Mouse (Mus musculus): Measurements from ENCODE around the gene Krt222. TPM values are rescaled to one million over a fixed set of nuclear protein-coding genes. Genes with fewer than 3 reads are reported as not detected.

Krt222 gene
- 10 to 100 TPM; 27.7 to 30.0 TPM for total RNA-seq (2021)
- long read RNA-seq, experiment 1, transcript Krt222-201 (6 exons, 2,042 nt): minor isoform, 7 of 48 reads
- long read RNA-seq, experiment 1, transcript Krt222-202 (6 exons, 3,072 nt): major isoform, 29 of 48 reads
- long read RNA-seq, experiment 1, partial matches to known transcripts: 0 of 48 reads
- long read RNA-seq, experiment 1, other reads (novel, unspliced or antisense): 12 of 48 reads
- long read RNA-seq, experiment 2, transcript Krt222-202 (6 exons, 3,072 nt): major isoform, 31 of 43 reads
- long read RNA-seq, experiment 2, transcript Krt222-201 (6 exons, 2,042 nt): minor isoform, 6 of 43 reads
- long read RNA-seq, experiment 2, partial matches to known transcripts: 0 of 43 reads
- long read RNA-seq, experiment 2, other reads (novel, unspliced or antisense): 5 of 43 reads

DNA sequence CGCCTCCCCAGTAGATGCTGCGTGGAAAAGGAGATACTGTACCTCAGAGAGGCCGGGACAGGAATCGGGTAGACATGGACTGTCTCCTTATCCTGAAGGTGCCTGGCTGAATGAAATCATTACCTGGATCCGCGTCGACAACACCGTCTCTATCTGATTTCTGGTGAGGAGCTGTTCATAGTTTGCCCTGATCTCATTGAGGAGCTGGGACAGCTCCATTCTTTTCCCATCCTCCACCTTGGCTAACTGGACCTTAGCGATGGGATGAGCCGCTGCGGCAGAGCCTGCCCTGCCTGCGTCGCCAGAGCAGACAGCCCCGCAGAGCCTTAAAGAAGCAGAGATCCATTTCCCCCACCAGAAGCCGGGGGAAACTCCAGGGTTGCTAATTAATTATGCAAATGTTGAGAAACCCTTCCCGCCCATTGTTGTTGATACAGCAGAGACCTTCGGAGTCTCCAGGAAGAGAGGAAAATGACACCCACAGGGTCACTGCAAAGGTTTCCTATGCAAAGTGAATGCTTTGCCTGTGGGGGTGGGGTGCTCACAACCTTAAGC is at the start of gene Krt222:
TSS of gene Krt222 (minus strand) at position 266 of the 555 bp plus-strand sequence.
- peak; percentile 38 to 54 for DNase-seq (ENCODE audit: low spot score in 2 of 2)
- intact Hi-C loops (cut with DNase I): no loop called here

DNA sequence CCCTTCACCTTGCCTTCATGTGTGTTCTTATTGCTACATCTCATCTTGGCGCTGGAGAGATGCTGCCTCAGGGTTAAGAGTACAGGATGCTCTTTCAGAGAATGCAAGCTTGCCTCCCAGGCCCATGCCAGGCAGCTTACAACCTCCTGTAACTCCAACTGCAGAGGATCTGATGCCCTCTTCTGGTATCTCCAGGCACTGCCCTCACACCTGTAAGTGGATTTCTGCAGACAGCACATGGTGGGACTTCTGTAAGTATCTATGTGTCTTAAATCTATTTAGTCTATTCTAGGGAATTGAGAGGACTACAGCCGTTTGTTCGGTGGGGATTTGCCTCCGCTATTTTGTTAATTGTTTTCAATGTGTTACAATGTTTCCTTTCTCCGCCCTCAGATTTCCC is 49.0 kb upstream of the Krt222 start:
- intact Hi-C loops (cut with DNase I): loop anchor here (5.0 kb wide), 3 partner anchors 46 to 106 kb away; no protein-coding TSS in a partner anchor
- peak; percentile 46 to 55 for DNase-seq (ENCODE audit: low spot score in 2 of 2)

DNA sequence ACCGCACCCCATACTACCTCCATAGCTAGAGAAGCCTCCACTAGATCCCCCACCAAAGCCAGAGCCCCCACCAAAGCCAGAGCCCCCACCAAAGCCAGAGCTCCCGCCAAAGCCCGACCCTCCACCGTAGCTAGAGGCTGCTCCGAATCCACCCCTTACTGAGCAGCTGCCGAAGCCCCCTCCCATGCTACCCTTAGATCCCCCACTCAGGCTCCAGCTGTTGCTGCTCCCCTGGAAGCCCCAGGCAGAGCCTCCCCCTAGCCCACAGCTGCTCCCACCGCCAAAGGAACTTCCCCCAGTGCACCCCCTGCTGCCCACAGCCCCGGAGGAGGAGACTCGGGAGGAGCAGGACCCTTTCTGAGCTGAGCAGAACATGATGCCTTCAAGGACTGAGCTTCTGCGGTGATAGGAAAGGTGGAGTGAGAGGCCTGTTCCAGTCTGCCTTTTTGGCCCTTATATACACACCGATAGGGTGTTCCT is 41.0 kb upstream of the Krt222 start, which contains the start of gene Krt24:
TSS of gene Krt24 (minus strand) at position 430 of the 480 bp plus-strand sequence.
- no peak for DNase-seq (ENCODE audit: low spot score in 2 of 2)
- intact Hi-C loops (cut with DNase I): no loop called here

DNA sequence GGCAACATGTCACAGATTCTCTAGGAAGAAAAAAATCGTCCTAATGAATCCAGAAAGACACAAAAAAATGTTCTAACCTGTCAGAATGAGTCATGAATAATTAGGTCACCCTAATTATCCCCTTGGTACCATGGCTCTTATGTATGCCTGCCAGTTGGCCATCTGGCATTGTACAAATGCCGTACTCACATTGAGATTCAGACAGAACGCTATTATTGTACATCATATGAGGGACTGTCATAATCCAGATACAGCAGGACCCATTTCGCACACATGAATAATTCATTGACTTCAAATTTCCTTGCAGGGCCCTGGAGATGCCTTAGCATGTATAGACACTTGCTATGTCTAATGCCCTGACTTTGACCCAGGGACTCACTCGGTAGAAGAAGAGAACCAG is 40.1 kb upstream of the Krt222 start:
- no peak for DNase-seq (ENCODE audit: low spot score in 2 of 2)
- intact Hi-C loops (cut with DNase I): no loop called here

DNA sequence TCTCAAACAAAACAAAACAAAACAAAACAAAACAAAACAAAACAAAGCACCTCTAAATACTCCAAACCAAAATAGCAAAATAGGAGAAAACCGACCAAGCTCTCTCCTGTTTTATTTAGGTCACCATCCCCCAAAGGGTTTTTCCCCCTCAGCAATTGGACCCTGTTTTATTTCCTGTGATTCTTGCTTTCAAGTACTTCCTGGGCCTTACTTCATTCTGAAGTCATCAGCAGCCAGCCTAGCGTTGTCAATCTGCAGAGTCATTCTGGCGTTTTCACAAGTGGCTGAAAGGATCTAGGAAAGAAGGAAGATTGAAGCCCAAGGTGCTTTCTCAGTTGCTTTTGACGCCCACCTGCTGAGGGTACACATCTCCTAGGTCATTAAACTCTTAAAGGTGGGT is 39.4 kb upstream of the Krt222 start:
- intact Hi-C loops (cut with DNase I): no loop called here
- no peak for DNase-seq (ENCODE audit: low spot score in 2 of 2)

DNA sequence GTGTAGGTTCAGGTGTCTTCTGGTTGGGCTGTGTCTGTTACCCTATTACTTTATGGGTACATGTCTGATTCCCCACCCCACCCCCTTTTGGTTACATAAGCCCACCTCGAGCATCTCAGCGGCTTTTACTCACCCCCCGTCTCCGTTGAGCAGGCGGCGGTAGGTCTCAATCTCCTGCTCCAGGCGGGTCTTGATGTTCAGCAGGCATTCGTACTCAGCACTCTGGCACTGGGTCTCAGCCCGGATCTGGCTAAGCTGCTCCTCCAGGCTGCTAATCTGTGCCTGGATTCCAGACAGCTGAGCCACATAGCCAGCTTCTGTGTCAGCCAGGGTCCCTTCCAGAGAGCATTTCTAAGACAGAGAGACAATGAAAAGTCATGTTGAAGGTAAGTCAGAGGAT is 37.2 kb upstream of the Krt222 start:
- intact Hi-C loops (cut with DNase I): no loop called here
- no peak for DNase-seq (ENCODE audit: low spot score in 2 of 2)

DNA sequence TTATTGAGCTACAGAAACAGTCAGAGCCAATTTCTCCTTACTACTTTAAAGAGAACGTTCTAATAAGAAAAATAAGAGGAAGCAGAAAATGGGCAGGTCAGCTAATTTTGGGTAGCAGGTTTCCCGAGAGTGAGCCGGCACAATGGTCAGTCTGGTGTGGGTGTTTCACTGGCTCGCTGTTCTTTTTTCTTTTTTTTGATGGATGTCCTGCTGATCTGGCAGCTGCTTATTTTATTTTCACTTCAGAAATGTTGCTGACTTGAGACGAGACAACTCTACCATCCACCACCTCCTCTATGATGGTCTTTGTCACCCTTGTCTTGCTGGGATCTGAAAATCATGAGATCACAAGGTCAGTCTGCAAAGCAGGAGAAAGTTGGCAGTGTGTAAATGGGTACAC is 36.1 kb upstream of the Krt222 start:
- no peak for DNase-seq (ENCODE audit: low spot score in 2 of 2)
- intact Hi-C loops (cut with DNase I): no loop called here

DNA sequence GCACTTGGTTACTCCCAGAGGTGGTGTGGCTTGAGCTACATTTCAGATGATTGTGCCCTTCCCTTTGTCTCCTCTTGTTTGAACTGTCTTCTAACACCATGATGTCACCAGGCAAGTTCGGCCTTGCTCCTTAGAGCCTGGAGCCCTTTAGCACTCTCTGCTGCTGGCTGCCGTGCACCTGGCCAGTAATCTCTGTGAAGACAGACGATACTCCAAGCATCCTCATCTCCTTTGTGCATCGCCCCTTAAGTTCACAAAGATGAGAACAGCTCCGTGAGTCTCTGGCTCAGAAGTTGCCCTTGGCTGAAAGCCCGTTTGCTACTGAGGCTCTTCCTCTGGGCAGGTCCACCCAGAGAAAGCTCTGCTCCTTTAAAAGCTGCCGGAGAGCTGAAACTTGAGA is 32.9 kb upstream of the Krt222 start:
- no peak for DNase-seq (ENCODE audit: low spot score in 2 of 2)
- intact Hi-C loops (cut with DNase I): no loop called here

DNA sequence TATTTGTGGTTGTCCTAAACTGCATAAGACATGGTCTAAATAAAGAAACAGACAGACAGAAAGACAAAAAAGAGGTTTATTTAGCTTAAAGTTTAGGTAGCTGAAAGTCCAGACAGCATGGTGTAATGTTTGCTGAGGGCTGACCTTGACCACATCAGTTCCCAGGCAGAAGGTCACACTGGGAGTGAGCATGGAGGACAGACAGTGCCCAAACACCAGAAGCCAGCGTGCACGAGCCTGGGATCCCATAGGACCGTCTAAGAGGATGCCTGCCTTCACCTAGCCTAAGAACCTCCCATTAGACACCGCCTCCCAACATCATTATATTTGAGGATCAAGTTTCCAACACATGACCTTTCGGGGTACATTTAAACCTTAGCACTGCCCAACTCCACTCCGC is 31.7 kb upstream of the Krt222 start:
- no peak for DNase-seq (ENCODE audit: low spot score in 2 of 2)
- intact Hi-C loops (cut with DNase I): no loop called here

DNA sequence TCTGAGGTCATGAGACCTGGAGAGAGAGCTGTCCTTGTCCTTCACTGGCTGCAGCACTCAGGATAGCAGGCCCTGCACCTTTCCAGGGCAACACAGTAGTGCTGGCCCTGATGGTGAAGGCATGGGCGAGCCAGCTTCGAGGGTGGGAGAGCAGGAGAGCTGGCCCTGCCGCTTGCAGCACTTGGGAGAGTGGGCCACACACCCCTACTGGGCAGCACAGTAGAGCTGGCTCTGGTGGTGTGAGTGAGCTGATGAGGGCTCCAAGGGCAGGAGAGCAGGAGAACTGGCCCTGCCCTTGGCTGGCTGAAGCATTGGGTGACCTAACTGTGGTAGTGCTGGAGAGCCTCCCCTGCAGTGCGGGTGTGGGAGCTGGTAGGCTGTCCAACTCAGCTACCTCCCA is 28.8 kb upstream of the Krt222 start:
- no peak for DNase-seq (ENCODE audit: low spot score in 2 of 2)
- intact Hi-C loops (cut with DNase I): no loop called here

DNA sequence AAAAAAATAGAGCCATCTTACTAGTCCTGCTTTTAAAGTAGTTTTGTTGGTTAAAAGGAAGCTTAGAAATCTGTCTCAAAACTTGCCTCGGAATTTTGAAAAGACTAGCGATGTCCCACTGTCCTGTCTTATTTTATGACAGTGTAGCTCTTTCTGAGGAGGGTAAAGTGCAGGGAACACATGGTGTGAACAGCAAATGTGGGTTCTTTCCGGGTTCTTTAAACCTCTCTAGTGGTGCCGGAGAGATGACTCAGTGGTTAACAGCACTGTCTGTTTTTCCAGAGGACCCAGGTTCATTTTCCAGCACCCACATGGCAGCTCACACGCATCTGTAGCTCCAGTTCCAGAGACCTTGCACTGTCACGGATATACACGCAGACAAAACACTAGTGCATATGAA is 25.3 kb upstream of the Krt222 start:
- intact Hi-C loops (cut with DNase I): no loop called here
- DNase-seq (ENCODE audit: low spot score in 2 of 2): no peak

DNA sequence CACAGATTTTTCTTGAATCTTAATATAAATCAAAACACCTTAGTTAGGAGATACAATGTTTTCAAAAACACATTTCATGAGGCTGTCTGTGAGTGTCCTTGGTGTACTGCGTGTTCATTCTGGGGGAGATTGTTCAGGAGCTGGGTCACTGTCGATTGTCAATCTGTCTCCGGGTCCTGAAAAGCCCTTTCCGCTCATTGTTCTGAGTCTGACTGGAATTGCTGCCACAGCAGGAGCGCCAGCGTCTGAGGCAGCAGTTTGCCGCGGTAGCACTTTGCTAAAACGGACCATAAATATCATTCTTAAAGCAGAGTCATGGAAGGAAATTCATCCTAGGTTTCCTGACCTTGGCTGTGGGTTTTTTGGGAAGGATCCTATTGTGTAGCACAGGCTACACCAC is 21.9 kb upstream of the Krt222 start:
- DNase-seq (ENCODE audit: low spot score in 2 of 2): no peak
- intact Hi-C loops (cut with DNase I): no loop called here

DNA sequence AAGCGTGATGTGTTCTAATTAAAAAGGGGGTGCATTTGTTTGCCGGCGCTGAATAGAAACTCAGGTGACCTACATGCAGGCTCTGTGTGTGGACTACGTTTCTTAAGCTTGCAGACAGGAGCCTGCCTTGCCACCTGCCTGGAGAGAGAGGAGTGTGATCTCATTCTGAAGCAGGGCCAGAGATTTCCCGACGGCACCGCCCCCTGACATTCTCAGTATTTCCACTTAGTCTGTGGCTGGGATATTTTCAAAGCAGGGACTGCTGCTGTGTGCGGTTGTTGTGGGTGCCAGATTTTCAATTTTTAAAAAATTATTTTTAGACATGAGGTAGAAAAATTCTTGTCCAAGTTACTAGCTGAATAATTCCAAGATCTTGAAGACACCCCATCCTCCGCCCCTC is 21.3 kb upstream of the Krt222 start:
- intact Hi-C loops (cut with DNase I): no loop called here

DNA sequence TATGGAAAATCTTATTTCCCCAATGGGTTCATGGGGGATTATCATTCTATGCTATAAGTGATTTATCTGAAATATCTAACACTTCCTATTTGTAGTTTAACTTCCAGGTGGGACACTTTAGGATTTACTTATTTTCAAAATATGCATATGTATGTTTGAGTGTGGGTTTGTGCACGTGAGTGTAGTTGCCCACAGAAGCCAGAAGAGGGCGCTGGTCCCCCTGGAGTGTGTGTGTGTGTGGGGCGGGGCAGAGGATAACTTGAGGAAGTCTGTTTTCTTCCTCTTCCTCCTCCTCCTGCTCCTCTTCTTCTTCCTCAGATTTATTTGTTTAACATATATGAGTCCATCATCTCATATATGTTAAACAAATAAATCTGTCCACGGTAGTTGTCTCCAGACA is 12.3 kb upstream of the Krt222 start:
- intact Hi-C loops (cut with DNase I): no loop called here

More for the DNA sequence above, 21.3 kb upstream of the Krt222 start:
- peak; percentile 69 to 87 for DNase-seq (ENCODE audit: low spot score in 2 of 2)

DNA sequence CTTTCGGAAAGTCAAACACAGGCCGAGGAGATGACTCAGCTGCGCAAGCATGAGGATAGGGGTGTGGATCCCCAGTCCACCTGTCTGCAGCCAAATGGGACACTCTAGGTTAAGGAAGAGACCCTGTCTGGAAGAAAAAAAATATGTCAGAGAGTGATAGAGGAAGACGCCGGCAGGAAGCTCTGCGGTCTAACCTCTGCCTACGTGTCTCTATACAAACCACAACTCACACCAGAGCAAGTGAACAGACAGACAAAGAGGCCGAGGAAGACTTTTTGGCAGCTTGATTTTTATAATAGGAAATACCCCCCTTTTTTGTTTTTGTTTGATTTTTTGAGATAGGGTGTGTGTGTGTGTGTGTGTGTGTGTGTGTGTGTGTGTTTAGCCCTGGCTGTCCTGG is 11.4 kb upstream of the Krt222 start:
- intact Hi-C loops (cut with DNase I): no loop called here
- no peak for DNase-seq (ENCODE audit: low spot score in 2 of 2)

More for the DNA sequence above, 12.3 kb upstream of the Krt222 start:
- no peak for DNase-seq (ENCODE audit: low spot score in 2 of 2)

DNA sequence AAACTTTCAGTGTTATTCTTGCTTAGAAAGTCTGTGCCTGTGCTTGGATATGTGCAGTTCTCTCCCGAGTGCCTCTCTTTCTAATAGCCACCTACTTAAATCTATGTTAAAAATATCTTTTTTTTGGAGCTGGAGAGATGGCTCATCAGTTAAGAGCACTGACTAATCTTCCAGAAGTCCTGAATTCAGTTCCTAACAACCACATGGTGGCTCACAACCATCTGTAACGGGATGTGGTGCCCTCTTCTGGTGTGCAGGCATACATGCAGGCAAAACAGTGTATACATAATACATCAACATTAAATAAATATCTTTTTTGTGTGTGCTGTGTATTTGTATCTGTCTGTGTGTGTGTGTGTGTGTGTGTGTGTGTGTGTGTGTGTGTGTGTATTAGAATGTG is 10.0 kb upstream of the Krt222 start:
- intact Hi-C loops (cut with DNase I): no loop called here

DNA sequence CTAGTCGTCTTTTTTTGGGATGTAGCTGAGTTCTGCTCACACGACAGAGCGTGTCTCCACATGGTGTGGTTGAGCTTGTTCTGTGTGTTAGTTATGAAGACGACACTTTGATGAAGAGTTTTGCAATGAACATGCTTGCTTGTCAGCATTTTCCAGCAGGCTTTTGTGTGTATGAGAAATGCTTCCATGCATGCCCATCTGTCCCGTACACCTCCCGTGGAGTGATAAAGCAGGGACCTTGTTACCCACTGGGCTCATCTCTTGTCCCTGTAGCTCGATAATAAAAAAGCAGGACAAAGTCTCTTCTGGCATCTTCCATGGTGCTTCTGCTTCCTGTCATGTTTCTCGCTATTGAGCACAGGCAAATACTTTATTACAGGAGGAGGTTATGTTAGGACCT is 8.8 kb upstream of the Krt222 start:
- intact Hi-C loops (cut with DNase I): no loop called here
- no peak for DNase-seq (ENCODE audit: low spot score in 2 of 2)

More for the DNA sequence above, 10.0 kb upstream of the Krt222 start:
- DNase-seq (ENCODE audit: low spot score in 2 of 2): no peak

DNA sequence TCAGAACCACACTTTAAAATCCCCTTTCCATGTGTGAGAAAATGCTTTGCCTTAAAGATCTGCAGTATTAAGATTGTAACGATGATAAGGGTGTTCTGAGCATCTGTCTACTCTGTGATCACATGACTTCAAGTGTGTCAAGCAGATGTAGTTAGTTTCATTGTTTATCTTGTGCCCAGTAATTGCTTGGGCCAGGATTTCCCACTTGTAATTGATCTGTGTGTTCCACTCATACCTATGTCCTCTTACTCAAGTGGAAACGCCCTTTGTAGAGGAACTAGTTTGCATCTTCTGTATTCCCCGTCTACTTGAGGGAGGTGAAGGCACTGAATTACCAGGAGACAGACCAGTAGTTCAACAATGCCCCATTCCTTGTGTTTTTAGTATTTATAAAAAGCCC is 6.8 kb upstream of the Krt222 start:
- intact Hi-C loops (cut with DNase I): no loop called here

DNA sequence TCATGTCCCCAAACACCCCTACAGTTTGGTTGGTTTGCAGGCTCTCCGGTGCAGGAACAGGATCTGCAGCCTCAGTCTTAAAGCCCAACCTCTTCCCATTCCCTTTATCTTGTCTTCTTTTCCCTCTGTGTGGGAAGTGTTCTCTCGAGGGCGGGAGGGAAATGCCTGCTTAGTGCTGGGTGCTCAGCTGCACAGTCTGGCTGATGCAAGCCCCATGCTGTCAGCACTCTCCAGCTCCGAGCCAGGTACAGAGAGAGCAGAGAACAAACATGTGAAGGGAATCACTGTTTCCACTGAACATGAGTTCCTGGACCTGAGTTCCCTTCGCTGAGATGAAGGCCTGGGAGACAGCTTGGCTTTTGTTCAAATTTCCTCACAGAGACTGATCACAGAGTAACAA is 6.4 kb upstream of the Krt222 start:
- peak; percentile 37 to 45 for DNase-seq (ENCODE audit: low spot score in 2 of 2)
- intact Hi-C loops (cut with DNase I): no loop called here

More for the DNA sequence above, 6.8 kb upstream of the Krt222 start:
- no peak for DNase-seq (ENCODE audit: low spot score in 2 of 2)

DNA sequence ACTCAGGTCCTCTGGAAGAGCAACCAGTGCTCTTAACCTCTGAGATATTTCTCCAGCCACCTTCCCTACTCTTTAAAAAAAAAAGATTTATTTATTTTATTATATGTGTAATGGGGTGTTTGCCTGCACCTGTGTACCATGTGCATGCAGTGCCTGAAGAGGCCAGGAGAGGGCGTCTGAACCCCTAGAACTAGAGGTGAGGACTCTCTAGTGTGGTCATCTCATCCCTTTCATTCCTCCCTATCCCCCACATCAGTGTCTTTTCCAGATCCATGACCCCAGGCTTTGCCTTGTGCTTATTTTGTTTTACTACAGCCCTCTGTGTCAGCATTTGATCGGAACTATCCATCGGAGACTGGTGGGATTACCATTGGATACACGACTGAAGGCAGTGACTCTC is 5.2 kb upstream of the Krt222 start:
- peak in 1 of 2 experiments; percentile 21 for DNase-seq (ENCODE audit: low spot score in 2 of 2)
- intact Hi-C loops (cut with DNase I): loop anchor here (5.0 kb wide), 1 partner anchor 43 kb away; no protein-coding TSS in a partner anchor

DNA sequence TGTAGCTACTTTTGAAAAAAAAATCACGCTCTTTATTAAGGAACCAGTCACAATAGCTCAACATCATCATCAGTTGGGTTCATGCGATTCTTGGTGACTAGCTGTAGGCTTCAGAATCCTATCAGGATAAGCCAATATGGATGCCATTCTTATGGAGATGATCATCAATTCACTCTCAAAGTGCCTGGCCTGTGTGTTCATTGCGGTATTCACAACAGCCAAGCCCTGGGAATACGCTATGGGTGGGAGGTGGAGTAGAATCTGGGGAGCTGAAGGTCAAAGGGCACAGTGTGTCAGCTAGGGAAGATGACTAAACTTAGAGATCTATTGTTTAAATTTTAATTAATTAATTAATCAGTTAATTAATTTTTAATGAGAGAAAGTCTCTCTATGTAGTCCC is 4.0 kb upstream of the Krt222 start:
- intact Hi-C loops (cut with DNase I): loop anchor here (5.0 kb wide), 1 partner anchor 44 kb away; no protein-coding TSS in a partner anchor
- DNase-seq (ENCODE audit: low spot score in 2 of 2): no peak
